Mouse (Mus musculus) thymus, adult 2 months (tissue): ENCODE results near the gene Alkbh1. TPM values are rescaled to one million over a fixed set of nuclear protein-coding genes. Genes with fewer than 3 reads are reported as not detected.

ENCODE experiments used
- DNase-seq: peaks from one replicate; pipeline ENCODE4 v3.0.0; 2021
- H3K27ac ChIP-seq: fragments of 200-500 bp; 2 replicates; pipeline ENCODE4 v1.5.1; 2012; ENCODE audit warnings: low read length, control low read depth; ENCODE audit not compliant: control insufficient read depth, insufficient read depth
- H3K27me3 ChIP-seq: fragments of 200-500 bp; 2 replicates; pipeline ENCODE4 v1.6.1; 2012; ENCODE audit warnings: mild to moderate bottlenecking, low read length, moderate library complexity, mixed read lengths; ENCODE audit not compliant: control insufficient read depth, insufficient read depth
- H3K36me3 ChIP-seq: fragments of 200-500 bp; 2 replicates; pipeline ENCODE4 v1.6.1; 2012; ENCODE audit warnings: mild to moderate bottlenecking, low read length, moderate library complexity; ENCODE audit not compliant: control insufficient read depth, insufficient read depth
- H3K4me1 ChIP-seq: fragments of 200-500 bp; replicated peaks from 2 replicates; pipeline ENCODE4 v1.6.1; 2012; ENCODE audit warnings: low read length; ENCODE audit not compliant: control insufficient read depth, insufficient read depth
- H3K4me3 ChIP-seq: fragments of 200-500 bp; 2 replicates; pipeline ENCODE4 v1.5.1; 2012; ENCODE audit warnings: mild to moderate bottlenecking, low read length, control low read depth, moderate library complexity; ENCODE audit not compliant: control insufficient read depth, insufficient read depth
- CTCF ChIP-seq: fragments of 200-500 bp; IDR thresholded peaks from 2 replicates; pipeline ENCODE4 v1.5.1; 2012; ENCODE audit warnings: mild to moderate bottlenecking, control low read depth, low read length, moderate library complexity, borderline replicate concordance; ENCODE audit not compliant: control insufficient read depth, poor library complexity, insufficient read depth; ENCODE audit errors: extremely low read depth
- POLR2A ChIP-seq: fragments of 200-500 bp; IDR thresholded peaks from 2 replicates; pipeline ENCODE4 v1.6.1; 2012; ENCODE audit warnings: mild to moderate bottlenecking, low read length, control low read depth, moderate library complexity; ENCODE audit not compliant: control insufficient read depth, poor library complexity, insufficient read depth; ENCODE audit errors: extremely low read depth
- WGBS: fragments of 180-500 bp; shearing (Covaris S2); methylation state at CpG from one replicate; pipeline ENCODE4 v1.1.7; 2018; 5-methylcytosine and 5-hydroxymethylcytosine counted together
- polyA plus RNA-seq: library from polyadenylated mRNA; depleted of rRNA; stranded (reverse); fragments of >200 nt; gene quantifications from 2 replicates; pipeline ENCODE4 v1.2.3, GENCODE M21; 2012

Alkbh1 gene
- polyA plus RNA-seq, 1 experiment, result 42.7 TPM

DNA sequence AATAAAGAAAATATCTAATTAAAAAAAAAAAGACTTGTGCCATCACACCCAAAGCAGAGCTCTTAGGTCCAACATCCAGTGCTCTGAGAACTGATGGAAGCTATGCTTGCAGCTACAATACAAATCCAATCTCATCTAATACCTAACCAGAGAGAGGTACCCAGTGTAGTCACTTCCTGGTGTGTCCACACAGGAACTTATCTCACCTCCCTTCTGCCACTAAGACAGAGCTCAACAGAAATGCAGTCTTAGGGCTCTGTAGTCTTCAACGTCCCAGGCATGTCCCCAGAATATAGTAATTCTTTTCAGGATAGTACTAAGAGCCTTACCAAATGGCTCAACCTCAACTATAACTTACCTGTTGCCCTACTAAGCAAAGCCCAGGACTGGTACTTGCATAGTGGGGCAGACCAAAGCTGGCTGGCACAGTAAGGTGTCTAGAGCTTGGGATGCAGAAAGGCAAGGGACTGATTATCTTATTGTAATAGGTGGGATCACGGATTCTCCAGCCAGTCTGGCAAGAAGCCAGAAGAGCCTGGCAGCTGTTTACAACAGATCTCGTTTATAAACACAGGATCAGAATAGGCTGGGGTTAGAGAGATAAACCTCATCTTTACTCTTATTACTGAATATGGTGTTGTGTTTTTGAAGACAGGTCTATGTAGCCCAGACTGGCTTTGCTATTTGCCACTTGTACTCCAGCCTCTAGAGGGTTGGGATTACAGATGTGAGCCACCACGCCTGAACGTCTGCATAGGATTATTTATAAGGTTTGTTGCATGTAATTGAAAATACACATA is 21.9 kb downstream of the Alkbh1 start:
- peaks cover 27% of the 10 kb centered on the region for H3K36me3 ChIP-seq
- no peak for DNase-seq
- TF ChIP-seq CTCF (no peak), POLR2A (no peak)
- no peaks in the 10 kb centered on the region for H3K27me3 ChIP-seq
- 84% methylated on average over 5 of the region's 5 CpGs for WGBS
- no peak overlapping the region for H3K4me3 ChIP-seq
- H3K4me1 ChIP-seq, result no peaks in the 10 kb centered on the region
- H3K27ac ChIP-seq, result no peak overlapping the region

DNA sequence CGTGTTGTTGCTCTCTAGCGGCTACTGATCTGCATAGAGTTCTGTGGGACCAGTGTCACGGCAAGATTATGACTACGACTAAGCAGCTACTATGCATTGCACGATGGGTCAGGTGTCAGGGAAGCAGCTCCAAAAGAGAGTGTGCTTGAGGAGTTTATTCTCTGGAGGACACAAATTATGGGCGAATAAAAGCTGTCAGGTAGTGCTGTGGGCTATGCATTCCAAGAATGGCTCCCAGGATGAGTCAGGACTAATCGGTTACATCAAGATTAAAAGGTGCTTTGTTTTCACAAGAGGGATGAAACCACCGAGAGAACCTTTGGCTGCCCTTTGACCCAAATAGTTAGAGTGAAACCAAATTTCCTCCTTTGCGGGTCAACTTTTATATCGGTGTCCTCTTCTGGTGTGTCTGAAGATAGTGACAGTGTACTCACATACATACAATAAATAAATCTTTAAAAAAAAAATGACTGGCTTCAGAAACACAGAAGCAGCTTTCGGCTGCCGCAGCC is 23.8 kb downstream of the Alkbh1 start:
- H3K27ac ChIP-seq, result no peak overlapping the region

DNA sequence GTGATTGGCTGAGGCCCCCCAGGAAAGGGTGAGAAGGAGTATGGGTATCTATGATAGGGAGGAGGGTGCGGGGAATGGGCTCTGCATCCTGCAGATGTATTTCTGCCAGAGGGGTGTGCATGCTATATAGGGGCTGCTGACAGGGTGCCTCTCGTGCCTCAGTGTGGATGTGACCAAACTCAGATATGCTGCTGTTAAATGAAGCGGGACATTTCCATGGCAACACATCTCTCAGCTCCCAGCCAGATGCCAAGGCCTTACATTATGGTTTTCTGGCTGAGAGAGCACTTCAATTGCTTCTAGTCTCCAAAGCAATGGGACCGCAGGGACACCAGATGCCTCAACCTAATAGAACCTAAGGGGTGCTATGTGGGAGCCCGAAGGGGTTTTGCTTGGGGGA is 24.9 kb downstream of the Alkbh1 start:
- WGBS, result 83% methylated on average over 5 of the region's 5 CpGs
- peaks cover 5% of the 10 kb centered on the region for H3K36me3 ChIP-seq
- TF ChIP-seq POLR2A (no peak), CTCF (no peak)
- H3K27ac ChIP-seq, result no peak overlapping the region
- no peak for DNase-seq
- H3K4me1 ChIP-seq, result no peaks in the 10 kb centered on the region
- no peaks in the 10 kb centered on the region for H3K27me3 ChIP-seq
- H3K4me3 ChIP-seq, result no peak overlapping the region

More for the DNA sequence above, 23.8 kb downstream of the Alkbh1 start:
- peaks cover 12% of the 10 kb centered on the region for H3K36me3 ChIP-seq
- H3K27me3 ChIP-seq, result no peaks in the 10 kb centered on the region
- no peak overlapping the region for H3K4me3 ChIP-seq
- TF ChIP-seq CTCF (no peak), POLR2A (no peak)
- 80% methylated on average over 12 of the region's 12 CpGs for WGBS
- no peaks in the 10 kb centered on the region for H3K4me1 ChIP-seq
- no peak for DNase-seq

DNA sequence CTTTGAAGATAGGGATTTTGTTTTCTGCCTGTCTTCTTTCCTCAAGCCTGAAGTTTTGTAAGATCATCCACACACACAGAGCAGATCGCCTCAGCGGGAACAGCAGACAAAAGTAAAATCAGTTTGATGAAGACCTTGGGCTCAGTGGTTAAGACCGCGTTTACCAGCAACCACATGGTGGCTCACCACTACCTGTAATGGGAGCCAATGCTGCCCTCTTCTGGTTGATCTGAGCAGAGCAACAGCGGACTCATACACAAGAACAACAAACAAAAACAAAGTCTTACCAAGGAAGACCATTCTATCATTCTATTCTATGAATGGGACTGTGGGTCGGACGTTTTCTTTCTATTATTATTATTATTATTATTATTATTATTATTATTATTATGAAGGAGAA is 27.1 kb downstream of the Alkbh1 start:
- no peak overlapping the region for H3K27ac ChIP-seq
- DNase-seq, result peak; percentile 52

DNA sequence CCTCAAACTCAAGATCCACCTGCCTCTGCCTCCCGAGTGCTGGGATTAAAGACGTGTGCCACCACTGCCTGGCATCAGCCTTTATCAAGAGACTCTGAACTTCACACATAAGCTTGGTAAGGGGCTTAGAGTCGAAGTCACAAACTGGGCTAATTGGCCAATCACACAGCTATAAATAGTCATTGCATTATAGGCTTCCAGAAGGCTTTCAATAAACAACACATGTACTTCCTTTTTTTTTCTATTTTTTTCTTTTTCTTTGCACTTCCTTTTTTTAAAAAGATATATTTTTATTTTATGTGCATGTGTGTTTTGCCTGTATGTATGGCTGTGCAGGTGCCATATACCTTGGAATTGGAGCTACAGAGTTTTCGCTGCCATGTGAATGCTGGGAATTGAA is 28.5 kb downstream of the Alkbh1 start:
- no peaks in the 10 kb centered on the region for H3K36me3 ChIP-seq
- H3K4me3 ChIP-seq, result no peak overlapping the region
- no peaks in the 10 kb centered on the region for H3K27me3 ChIP-seq
- no peak overlapping the region for H3K27ac ChIP-seq
- TF ChIP-seq CTCF (no peak), POLR2A (no peak)
- DNase-seq, result no peak
- peaks cover 4% of the 10 kb centered on the region for H3K4me1 ChIP-seq
- WGBS, result 44% methylated on average over 4 of the region's 4 CpGs

More for the DNA sequence above, 27.1 kb downstream of the Alkbh1 start:
- TF ChIP-seq CTCF, result no peak; the same call in 1 of the 2 replicates
- no peak for TF ChIP-seq POLR2A
- 34% methylated on average over 7 of the region's 7 CpGs for WGBS
- Histone ChIP-seq H3K4me1 (no peaks in the 10 kb centered on the region), H3K27me3 (no peaks in the 10 kb centered on the region), H3K4me3 (no peak overlapping the region), H3K36me3 (no peaks in the 10 kb centered on the region)

DNA sequence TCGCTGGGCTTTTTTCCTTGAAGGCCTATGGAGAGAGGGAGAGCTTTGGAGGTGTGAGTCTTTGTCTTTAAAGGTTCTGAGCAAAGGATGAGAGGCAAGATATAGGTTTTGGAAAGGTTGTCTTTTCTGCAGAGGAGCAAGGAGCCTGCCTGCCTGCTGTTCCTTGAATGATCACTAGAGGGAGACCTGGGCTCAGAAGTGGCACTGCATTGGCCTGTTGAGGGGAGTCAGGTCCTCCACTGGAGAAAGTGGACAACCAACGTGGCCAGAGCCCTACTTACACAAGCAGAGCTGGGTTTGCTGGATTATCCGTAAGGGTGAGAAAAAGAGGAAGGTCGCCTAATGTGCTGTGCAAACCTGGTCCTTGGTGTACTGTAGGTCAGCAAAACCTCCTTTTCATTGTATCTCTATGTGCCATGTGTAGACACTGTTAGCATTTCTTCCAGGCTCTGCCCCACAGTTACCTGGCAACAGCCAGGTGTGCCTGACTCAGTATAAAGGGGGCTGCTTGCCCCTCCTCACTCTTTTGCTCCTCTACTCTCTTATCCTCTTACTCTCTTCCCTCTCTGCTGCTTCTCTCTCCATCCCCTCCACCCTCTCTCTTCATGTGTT is 30.5 kb downstream of the Alkbh1 start:
- Histone ChIP-seq H3K4me3 (no peak overlapping the region), H3K27me3 (no peaks in the 10 kb centered on the region), H3K27ac (no peak overlapping the region), H3K36me3 (no peaks in the 10 kb centered on the region), H3K4me1 (peaks cover 4% of the 10 kb centered on the region)
- peak; percentile 65 for DNase-seq
- 17% methylated on average over 4 of the region's 4 CpGs for WGBS
- no peak for TF ChIP-seq POLR2A
- peak; percentile 66; the same call in 1 of the 2 replicates for TF ChIP-seq CTCF

DNA sequence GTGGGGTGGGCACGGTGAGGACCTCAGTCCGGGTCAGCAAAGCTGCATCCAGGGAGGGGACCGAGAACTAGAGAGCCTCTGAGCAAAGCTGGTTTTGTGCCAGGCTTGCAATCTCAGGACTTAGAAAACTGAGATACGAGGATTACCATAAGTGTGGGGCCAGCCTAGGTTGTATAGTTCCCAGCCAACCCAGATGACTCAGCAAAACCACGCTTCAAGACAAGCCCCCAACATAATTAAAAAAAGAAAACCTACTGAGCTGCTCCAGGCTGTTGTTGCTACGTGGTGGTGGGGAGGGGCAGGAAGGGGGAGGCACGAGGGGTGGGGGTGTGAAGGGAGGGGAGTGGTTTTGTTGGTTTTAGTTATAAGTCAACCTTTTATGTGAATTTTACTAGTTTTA is 32.8 kb downstream of the Alkbh1 start:
- Histone ChIP-seq H3K4me3 (no peak overlapping the region), H3K4me1 (peaks cover 8% of the 10 kb centered on the region), H3K27me3 (no peaks in the 10 kb centered on the region; the same call in 1 of the 2 replicates), H3K36me3 (no peaks in the 10 kb centered on the region), H3K27ac (no peak overlapping the region)
- 10% methylated on average over 7 of the region's 7 CpGs for WGBS
- no peak for TF ChIP-seq POLR2A
- no peak for TF ChIP-seq CTCF
- no peak for DNase-seq
